Mouse (Mus musculus) left cerebral cortex, adult 9 months (tissue): ENCODE results near the gene Slf2.

Experiments
- DNase-seq, 2 experiments: peaks; one replicate each; pipeline ENCODE4 v3.0.0; 2022; ENCODE audit warnings: low spot score in 2 of 2

The Slf2 gene

GRCm38 (mm10) chr19:44930744-44931453 is at the start of gene Slf2:
TSS of gene Slf2 (plus strand) at chr19:44931151.
- peak; percentile 96 to 99 for DNase-seq

GRCm38 (mm10) chr19:44882552-44883024 is 48.4 kb upstream of the Slf2 start:
- no peak for DNase-seq

GRCm38 (mm10) chr19:44884331-44884730 is 46.6 kb upstream of the Slf2 start:
- DNase-seq: no peak

- DNase-seq: no peak
These were observed 44.5 kb upstream of the Slf2 start for GRCm38 (mm10) chr19:44886475-44886874.

- DNase-seq: peak in 1 of 2 experiments; percentile 61
These were observed 43.2 kb upstream of the Slf2 start for GRCm38 (mm10) chr19:44887679-44888235.

GRCm38 (mm10) chr19:44889548-44889947 is 41.4 kb upstream of the Slf2 start:
- no peak for DNase-seq

GRCm38 (mm10) chr19:44891446-44891845 is 39.5 kb upstream of the Slf2 start:
- no peak for DNase-seq

- DNase-seq: no peak
These were observed 37.6 kb upstream of the Slf2 start for GRCm38 (mm10) chr19:44893231-44893871.

- peak in 1 of 2 experiments; percentile 55 for DNase-seq
These were observed 35.7 kb upstream of the Slf2 start for GRCm38 (mm10) chr19:44895245-44895644.

GRCm38 (mm10) chr19:44896450-44896849 is 34.5 kb upstream of the Slf2 start:
- DNase-seq: no peak

- DNase-seq: no peak
These were observed 33.4 kb upstream of the Slf2 start for GRCm38 (mm10) chr19:44897521-44897920.

GRCm38 (mm10) chr19:44898646-44899045 is 32.3 kb upstream of the Slf2 start:
- no peak for DNase-seq

- no peak for DNase-seq
These were observed 31.7 kb upstream of the Slf2 start for GRCm38 (mm10) chr19:44899104-44899793.

- DNase-seq: no peak
These were observed 30.8 kb upstream of the Slf2 start for GRCm38 (mm10) chr19:44899947-44900773.

GRCm38 (mm10) chr19:44901047-44901446 is 29.9 kb upstream of the Slf2 start:
- no peak for DNase-seq

- DNase-seq: no peak
These were observed 28.6 kb upstream of the Slf2 start for GRCm38 (mm10) chr19:44902324-44902723.

GRCm38 (mm10) chr19:44903343-44904000 is 27.5 kb upstream of the Slf2 start:
- no peak for DNase-seq

- DNase-seq: no peak
These were observed 26.7 kb upstream of the Slf2 start for GRCm38 (mm10) chr19:44904141-44904720.

GRCm38 (mm10) chr19:44905316-44905715 is 25.6 kb upstream of the Slf2 start:
- no peak for DNase-seq
